Mouse (Mus musculus) left cerebral cortex, adult 11 months (tissue): ENCODE data around the gene Cpn1.
A peak's percentile ranks its signal among the peaks of the same experiment; 100 is the strongest.

Experiments used
- DNase-seq: peaks from one replicate; pipeline ENCODE4 v3.0.0; 2022; ENCODE audit warnings: low spot score

The Cpn1 gene

GRCm38 (mm10) chr19:43986069-43986794, at the start of gene Cpn1:
Cpn1 (minus strand) TSS chr19:43986556.
- DNase-seq = no peak

DNA sequence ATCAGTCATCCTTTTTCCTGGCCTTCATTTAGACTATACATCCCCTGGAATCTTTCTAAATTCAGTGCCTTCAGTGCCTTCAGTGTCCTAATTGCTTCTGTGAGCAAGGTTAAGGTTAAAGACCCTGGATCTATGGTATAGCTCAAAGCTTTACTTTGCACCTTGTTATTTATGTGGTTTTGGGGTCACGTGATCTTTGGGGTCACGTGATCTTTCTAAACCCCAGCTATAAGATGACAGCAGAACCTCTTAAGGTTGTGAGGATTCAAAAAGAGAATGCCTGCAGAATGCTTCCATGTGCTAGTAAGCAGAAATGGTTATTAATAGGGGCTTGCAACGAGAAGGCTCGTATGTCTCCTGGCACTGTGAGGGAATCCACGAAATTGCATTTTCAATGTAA, 47.0 kb upstream of the Cpn1 start:
- no peak for DNase-seq

GRCm38 (mm10) chr19:44032046-44032744, 45.8 kb upstream of the Cpn1 start:
- no peak for DNase-seq

- DNase-seq = no peak
These were observed 43.7 kb upstream of the Cpn1 start for GRCm38 (mm10) chr19:44030024-44030423.

DNA sequence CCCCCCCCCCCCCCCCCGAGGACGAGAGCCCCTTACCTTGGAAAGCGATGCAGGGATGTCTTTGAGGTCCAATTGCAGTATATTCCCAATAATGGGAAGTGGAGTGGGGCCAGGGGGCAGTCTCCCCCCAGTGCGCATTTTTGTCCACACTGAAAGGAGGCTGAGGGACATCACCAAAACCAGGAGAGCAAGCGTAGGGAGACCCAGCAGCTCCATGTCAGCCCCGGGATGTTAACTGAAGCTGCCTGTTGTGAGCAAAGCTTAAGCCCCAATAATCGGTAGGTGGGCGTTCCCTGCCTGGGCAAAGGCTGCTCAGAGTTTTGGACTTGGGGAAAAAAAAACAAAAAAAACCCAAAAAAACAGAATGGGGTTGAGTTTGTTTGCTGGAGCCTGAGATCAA, 42.6 kb upstream of the Cpn1 start, which contains the start of gene Cyp2c23:
Gene Cyp2c23 (minus strand): TSS at position 237 of the 400 bp plus-strand sequence.
- no peak for DNase-seq

- no peak for DNase-seq
These were observed 40.7 kb upstream of the Cpn1 start for GRCm38 (mm10) chr19:44026956-44027530.

DNA sequence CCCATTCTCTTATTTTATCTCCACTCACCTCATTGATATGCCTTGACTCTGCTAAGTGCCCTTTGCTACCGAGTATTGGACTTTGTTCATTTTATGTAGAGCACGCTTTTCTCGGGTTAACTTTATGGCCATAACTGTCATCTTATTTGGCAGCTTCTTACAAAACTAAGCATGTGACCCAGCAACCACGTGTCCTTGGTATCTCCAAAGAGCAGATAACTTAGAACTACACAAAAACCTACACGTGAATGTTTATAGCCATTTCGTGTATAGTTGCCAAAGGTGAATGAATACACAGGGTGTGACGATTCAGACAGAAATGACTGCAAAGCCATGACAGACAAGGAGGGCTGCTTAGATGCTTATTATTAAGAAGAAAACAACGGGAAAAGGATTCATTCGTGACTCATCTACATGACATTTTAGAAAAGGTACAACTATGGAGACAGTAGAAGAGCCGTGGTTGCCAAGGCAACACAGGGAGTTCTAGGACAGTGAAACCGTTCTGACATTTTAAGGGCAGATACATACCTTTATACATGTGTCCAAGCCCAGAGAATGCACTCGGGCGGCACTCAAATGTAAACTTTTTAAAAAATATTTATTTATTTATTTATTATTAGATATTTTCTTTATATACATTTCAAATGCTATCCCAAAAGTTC, 38.7 kb upstream of the Cpn1 start:
- no peak for DNase-seq

DNA sequence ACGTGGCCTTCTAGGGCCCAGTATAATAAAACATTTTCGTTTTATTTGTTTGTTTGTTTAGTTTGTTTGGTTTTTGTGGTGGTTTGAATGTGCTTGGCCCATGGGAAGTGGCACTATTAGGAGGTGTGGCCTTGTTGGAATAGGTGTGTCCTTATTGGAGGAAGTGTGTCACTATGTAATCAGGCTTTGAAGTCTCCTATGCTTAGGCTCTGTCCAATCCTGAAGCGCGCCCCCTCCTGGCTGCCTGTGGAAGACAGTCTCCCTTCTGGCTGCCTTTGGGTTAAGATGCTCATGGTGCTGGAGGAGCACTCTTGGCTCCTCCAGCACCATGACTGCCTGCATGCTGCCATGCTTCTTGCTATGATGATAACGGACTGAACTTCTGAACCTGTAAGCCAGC, 36.7 kb upstream of the Cpn1 start:
- no peak for DNase-seq

- no peak for DNase-seq
These were observed 35.1 kb upstream of the Cpn1 start for GRCm38 (mm10) chr19:44021502-44021901.

DNA sequence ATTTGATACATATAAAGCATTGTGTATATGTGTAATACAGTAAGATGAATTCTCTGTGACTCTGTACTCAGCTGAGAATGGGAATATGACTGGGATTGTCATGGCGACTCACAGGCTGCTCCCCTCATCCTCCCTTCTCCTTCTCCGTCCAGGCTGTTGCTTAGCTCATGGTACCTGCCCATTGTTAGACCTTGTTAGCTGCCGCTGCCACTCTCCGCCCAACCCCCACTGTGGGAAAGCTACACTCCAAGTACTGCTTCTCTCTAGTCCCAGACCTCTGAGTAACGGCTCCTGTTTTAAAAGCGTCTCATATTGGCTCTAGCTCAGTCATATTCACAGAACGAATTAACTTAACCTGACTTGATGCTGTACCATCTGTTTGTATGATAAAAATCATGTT, 33.4 kb upstream of the Cpn1 start:
- DNase-seq = no peak

DNA sequence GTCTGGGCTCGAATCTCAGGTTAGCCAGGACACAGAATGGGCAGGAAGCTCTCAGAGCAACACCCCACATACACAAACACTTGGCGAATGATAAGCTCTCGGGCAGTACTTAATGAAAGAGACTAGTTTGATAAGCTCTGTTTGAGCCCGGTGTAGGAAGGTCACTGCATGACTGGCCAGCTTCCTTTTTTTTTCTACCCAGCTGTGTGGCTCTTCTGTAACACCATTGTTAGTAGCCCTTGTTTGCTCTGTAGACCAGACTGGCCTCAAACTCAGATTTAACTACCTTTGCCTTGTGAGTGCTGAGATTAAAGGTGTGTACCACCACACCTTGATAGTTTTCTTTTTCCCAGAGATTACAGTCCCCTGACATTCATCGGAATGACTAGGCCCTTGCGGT, 27.5 kb upstream of the Cpn1 start:
- no peak for DNase-seq

DNA sequence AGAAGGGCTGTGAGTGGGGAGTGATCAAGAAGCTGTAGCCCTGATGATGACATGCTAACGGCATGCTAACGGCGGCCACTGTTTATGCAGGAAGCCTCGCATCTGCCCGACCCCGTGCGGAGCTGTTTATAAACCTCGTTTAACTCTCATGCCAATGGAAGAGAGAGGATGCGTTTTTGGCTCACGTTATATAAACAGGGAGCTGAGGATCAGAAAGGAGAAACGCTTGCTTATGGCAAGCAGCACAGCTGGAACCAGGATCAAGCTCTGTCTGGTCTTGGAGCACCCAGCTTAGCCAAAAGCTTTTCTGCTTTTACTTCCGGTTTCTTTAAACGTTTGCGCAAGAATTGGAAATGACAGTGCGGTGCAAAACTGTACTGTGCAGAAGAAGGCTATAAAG, 22.4 kb upstream of the Cpn1 start:
- no peak for DNase-seq

GRCm38 (mm10) chr19:44007186-44007585, 20.8 kb upstream of the Cpn1 start:
- no peak for DNase-seq

DNA sequence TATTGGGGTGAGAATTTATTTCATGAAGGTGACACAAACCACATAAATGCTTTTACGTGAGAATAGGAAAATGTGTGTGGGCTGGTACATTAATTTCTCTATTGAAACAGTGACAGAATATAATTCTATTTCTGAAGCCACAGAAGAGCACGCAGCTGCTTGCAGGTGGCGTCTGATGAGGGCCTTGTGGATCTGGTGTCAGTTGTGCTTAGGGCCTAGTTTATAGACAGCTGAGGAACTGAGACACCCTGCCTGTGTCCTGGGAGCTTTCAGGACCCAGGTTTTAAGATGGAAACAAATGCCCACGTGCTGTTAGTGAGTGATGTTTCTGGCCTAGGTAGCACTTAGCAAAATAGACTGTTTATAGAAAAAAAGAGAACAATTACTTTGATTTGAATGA, 18.7 kb upstream of the Cpn1 start:
- no peak for DNase-seq

- no peak for DNase-seq
These were observed 17.9 kb upstream of the Cpn1 start for GRCm38 (mm10) chr19:44004261-44004660.

DNA sequence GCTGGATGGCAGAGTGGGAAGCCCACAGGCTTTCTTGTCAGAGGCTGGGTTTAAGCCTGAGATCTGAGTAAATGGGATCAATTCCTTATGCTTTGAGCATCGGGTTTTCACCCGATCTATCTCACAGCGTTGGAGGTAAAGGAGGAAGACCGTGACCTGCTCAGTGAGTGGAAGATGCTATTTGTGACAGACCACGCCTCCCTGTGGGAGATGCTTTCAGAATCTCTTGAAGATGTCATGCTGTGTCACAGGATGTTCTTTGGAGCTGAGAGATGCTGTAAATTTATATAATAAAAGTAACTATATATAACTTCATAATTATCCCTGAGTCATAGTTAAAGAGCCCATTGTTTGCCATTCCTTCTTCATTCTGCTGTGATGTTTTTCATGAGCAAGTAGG, 14.4 kb upstream of the Cpn1 start:
- peak; percentile 39 for DNase-seq

DNA sequence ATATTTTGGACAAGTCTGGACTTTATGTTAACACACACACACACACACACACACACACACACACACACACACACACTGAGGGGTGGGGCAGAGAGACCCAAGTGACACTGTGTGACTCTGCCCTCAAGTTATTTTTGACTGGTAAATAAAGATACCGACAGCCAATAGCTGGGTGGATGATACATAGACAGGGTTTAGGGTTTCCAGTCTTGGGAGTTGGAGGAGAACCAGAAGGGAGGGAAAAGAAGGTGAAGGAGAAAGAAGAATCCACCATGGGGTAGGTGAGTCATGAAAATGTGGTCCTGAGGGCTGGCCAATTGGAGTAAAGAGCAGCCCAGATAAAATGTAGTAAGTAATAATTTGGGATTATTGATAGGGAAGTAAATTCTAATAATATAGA, 13.7 kb upstream of the Cpn1 start:
- DNase-seq = no peak

- no peak for DNase-seq
These were observed 12.6 kb upstream of the Cpn1 start for GRCm38 (mm10) chr19:43998802-43999527.

DNA sequence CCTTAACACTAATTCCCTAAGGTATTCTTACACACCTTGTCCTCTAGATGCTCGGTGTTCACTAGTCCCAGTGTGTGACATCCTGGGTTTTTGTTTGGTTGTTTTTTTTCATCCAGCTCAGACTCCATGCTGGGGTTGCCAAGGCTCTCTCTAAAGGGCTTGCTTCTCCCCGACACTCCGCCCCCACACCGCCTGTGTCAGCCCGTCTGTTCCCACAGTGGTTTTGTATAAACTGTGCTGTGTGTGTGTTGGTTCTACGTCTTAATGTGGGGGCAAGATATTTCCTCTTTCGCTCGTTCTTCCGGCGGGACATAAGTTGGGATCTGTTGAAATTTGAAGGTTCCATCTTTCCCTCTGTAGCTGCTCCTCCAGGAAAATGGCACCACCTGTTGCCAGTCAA, 11.7 kb upstream of the Cpn1 start:
- DNase-seq = no peak

DNA sequence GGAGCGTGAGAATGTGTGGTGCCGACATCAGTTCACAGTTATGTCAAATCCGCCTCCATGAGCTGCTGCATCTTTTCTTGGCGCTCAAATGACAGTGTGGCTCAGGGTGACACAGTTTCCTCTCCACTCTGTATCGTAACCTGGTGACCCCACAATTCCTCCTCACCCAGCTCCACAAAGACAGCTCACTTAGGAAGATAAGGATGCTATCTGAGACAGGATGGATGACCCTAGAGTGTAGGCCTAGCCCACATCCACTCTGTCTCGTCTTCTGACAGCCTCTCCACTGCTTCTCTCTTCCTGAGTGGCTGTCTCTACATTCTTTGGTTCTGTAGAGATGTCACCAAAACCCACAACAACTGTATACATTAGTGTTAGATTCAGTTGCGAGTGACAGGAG, 9.1 kb upstream of the Cpn1 start:
- no peak for DNase-seq

DNA sequence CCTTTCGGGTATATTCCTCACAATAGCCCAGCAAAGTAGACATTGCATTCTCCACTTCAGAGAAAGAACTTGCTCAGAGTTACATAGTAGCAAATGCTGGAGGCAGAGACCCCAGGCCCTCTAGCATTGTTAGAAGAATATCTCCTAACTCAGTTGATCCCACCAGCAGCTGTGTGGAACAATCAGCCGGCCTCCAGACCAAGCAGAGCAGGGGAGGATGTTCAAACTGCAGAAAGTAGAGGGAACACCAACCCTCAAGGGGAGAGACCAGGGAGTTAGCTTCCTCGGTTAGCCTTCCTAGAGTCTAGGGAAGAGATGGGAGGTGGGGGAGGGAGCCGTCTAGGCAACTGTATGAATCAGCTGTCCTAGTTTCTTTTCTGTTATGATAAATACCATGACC, 6.1 kb upstream of the Cpn1 start:
- DNase-seq = no peak

DNA sequence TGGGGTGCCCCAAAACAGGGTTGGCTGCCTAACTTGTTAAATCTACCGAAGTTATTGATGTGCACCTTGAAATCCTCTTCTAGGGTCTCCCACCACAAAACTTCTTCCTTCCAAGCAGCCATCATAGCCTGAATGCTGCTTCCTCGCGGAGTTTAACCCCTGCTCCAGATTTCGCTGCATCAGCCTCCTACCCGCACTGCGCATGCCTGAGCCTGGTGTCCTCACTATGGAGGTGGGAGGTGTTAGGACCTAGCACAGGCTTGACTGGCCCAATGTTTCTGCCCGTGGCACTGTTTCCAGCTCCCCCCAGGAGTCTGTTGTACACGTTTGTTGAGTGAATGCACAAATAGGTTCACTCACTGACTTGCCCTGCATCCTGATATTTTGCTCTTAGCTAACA, 4.0 kb upstream of the Cpn1 start:
- DNase-seq = no peak
